Mouse (Mus musculus) splenic B cell, adult 2 months (primary cell): ENCODE measurements around the gene Inf2.

Experiments used
- DNase-seq: peaks from one replicate; pipeline ENCODE4 v3.0.0-alpha.2; 2011; ENCODE audit warnings: low read depth, low spot score
- H3K27me3 ChIP-seq: 2 replicates; pipeline ENCODE4 v1.6.1; 2012; ENCODE audit warnings: mild to moderate bottlenecking, low read length, moderate library complexity, mixed read lengths; ENCODE audit not compliant: control insufficient read depth, poor library complexity, insufficient read depth, severe bottlenecking
- H3K36me3 ChIP-seq: 2 replicates; pipeline ENCODE4 v1.6.1; 2012; ENCODE audit warnings: mild to moderate bottlenecking, low read length, moderate library complexity, mixed read lengths; ENCODE audit not compliant: control insufficient read depth, poor library complexity, insufficient read depth, severe bottlenecking

Gene Inf2

GRCm38 (mm10) chr12:112663303-112663702 is 74.7 kb downstream of the Inf2 start:
- DNase-seq: no peak
- Histone ChIP-seq H3K27me3 (no peaks in the 10 kb centered on the region), H3K36me3 (peaks cover 1% of the 10 kb centered on the region)

DNA sequence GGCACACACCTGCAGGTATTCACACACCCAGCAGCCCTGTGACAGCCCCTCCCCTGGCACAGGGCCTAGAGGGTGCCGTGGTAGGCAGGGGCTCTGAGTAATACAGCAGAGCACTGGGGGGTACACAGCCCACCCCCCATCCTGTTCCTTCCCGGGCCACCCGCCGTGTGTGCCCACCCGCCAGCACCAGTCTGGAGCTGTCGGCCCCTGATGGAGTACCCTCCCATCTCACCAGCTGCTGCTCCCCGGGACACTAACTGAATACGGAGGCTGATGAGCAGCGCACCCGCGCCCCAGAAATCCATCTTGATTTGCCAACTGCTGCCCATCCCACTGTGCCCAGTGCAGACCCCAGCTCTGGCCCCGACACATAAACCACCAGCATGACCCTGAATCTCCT is 75.1 kb downstream of the Inf2 start:
- Histone ChIP-seq H3K36me3 (peaks cover 1% of the 10 kb centered on the region), H3K27me3 (no peaks in the 10 kb centered on the region)
- DNase-seq: no peak

GRCm38 (mm10) chr12:112664124-112664523 is 75.5 kb downstream of the Inf2 start:
- Histone ChIP-seq H3K27me3 (no peaks in the 10 kb centered on the region), H3K36me3 (peaks cover 1% of the 10 kb centered on the region)
- no peak for DNase-seq

GRCm38 (mm10) chr12:112664656-112665055 is 76.1 kb downstream of the Inf2 start:
- Histone ChIP-seq H3K36me3 (peaks cover 1% of the 10 kb centered on the region), H3K27me3 (no peaks in the 10 kb centered on the region)
- DNase-seq: no peak
